Mouse (Mus musculus): ENCODE measurements around the gene Lnx2.

DNA sequence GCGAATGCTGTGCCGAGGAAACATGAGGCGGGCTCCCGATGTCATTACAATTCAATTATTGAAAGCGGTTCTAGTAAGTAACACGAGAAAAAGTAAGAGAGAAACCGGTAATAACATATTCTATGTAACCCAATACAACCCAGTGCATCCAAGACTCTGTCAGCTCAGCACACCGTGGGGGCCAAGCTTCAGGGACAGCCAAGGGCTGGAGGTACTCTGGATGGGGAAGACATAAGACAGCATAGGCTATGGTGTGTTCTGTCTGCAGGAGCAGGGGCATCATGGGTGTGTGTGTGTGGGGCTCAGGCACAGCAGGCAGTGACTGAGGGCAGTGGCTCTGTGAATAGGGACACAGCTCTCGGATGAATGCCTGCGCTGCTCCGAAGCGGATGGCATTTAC lies 59.8 kb downstream of the Lnx2 start:
- TF ChIP-seq CTCF (IDR thresholded peaks at IDR 0.05; ENCODE audit: low read depth) = no peak
- no peak for TF ChIP-seq EP300 (optimal IDR thresholded peaks at IDR 0.05)
